21 mouse cellular contexts compared by ENCODE assay signal in genomic region chr1:156959004-156959403, GRCm38 (mm10). TPM values are rescaled to one million over a fixed set of nuclear protein-coding genes. Genes with fewer than 3 reads are reported as not detected.
A peak's percentile ranks its signal among the peaks of the same experiment; 100 is the strongest.
DNase-seq lines count a peak whose midpoint lies in the region; ATAC-seq lines count a peak whose summit lies in the region.
"Had no signal": no experiment of that assay in that cellular context is flagged by ENCODE, and none has a peak within 500 bp of the region (broad histone marks: within the 10 kb centered on the region; RNA-seq: fewer than 3 reads in every experiment).

No protein-coding gene starts in this region.

- peak overlapping the region; percentile 11; the same call in 1 of the 2 replicates for H3K4me2 ChIP-seq in heart, embryonic 11.5 days
- 0 out of 2 replicates have a peak overlapping the region, but pooled peaks have one; percentile 3 for H3K4me2 ChIP-seq in heart, embryonic 15.5 days
- no peak overlapping the region for H3K4me2 ChIP-seq in midbrain, embryonic 13.5 days (replicated peaks)
- H3K4me2 ChIP-seq: forebrain, embryonic 13.5 days; hindbrain, embryonic 12.5 days; kidney, embryonic 15.5 days had no signal

- H3K9ac ChIP-seq in heart, embryonic 11.5 days (ENCODE audit: low read depth, low read length): no peak overlapping the region
- H3K9ac ChIP-seq in heart, embryonic 15.5 days: no peak overlapping the region
- no peak overlapping the region for H3K9ac ChIP-seq in midbrain, embryonic 13.5 days (replicated peaks)
- H3K9ac ChIP-seq: forebrain, embryonic 13.5 days; forebrain, postnatal 0 days; hindbrain, embryonic 12.5 days; kidney, embryonic 15.5 days had no signal

- no peaks in the 10 kb centered on the region for H3K36me3 ChIP-seq in heart, embryonic 11.5 days (ENCODE audit: control insufficient read depth, insufficient read depth, low read length)
- no peaks in the 10 kb centered on the region for H3K36me3 ChIP-seq in heart, embryonic 15.5 days
- no peaks in the 10 kb centered on the region for H3K36me3 ChIP-seq in midbrain, embryonic 13.5 days
- H3K36me3 ChIP-seq: embryonic facial prominence, embryonic 10.5 days; hindbrain, embryonic 12.5 days; kidney, embryonic 15.5 days had no signal

- 0 out of 2 replicates have a peak overlapping the region, but pooled peaks have one; percentile 30 for H3K27ac ChIP-seq in heart, embryonic 11.5 days (ENCODE audit: low read depth, low read length)
- peak overlapping the region; percentile 66 for H3K27ac ChIP-seq in heart, embryonic 15.5 days
- no peak overlapping the region for H3K27ac ChIP-seq in midbrain, embryonic 13.5 days
- H3K27ac ChIP-seq: embryonic facial prominence, embryonic 10.5 days; forebrain, embryonic 13.5 days; gastrocnemius, adult 2 months; hindbrain, embryonic 12.5 days; kidney, embryonic 15.5 days had no signal

- ATAC-seq in heart, embryonic 11.5 days (replicated peaks; ENCODE audit: insufficient number of reproducible peaks, low FRiP score, low TSS enrichment): no peak
- ATAC-seq in heart, embryonic 15.5 days (replicated peaks; ENCODE audit: insufficient number of reproducible peaks, insufficient read depth, low FRiP score, low read depth): no peak
- no peak for ATAC-seq in midbrain, embryonic 13.5 days
- ATAC-seq: forebrain, embryonic 13.5 days; forebrain, postnatal 0 days; hindbrain, embryonic 16.5 days; inflammation-experienced regulatory T-cells, adult 6 months had no signal

- no peak overlapping the region for H3K4me3 ChIP-seq in heart, embryonic 11.5 days (ENCODE audit: low read depth, low read length)
- no peak overlapping the region for H3K4me3 ChIP-seq in heart, embryonic 15.5 days
- no peak overlapping the region for H3K4me3 ChIP-seq in midbrain, embryonic 13.5 days (replicated peaks)
- H3K4me3 ChIP-seq: embryonic facial prominence, embryonic 10.5 days; forebrain, embryonic 13.5 days; gastrocnemius, adult 2 months; hindbrain, embryonic 12.5 days; kidney, embryonic 15.5 days had no signal

- 19% methylated on average over 5 of the region's 5 CpGs for WGBS in heart, embryonic 11.5 days (ENCODE audit: insufficient replicate concordance)
- 16% methylated on average over 5 of the region's 5 CpGs for WGBS in heart, embryonic 15.5 days
- WGBS in midbrain, embryonic 13.5 days: 87% methylated on average over 5 of the region's 5 CpGs

- H3K4me1 ChIP-seq in heart, embryonic 11.5 days (ENCODE audit: control insufficient read depth, insufficient read depth, low read length): peaks cover 15% of the 10 kb centered on the region
- H3K4me1 ChIP-seq in heart, embryonic 15.5 days (replicated peaks): peaks cover 23% of the 10 kb centered on the region
- peaks cover 3% of the 10 kb centered on the region; the same call in 1 of the 2 replicates for H3K4me1 ChIP-seq in midbrain, embryonic 13.5 days (replicated peaks)

- intact Hi-C loops in heart, postnatal 36 days (cut with DNase I): no loop called here

- H3K27me3 ChIP-seq in heart, embryonic 11.5 days (ENCODE audit: control insufficient read depth, insufficient read depth, low read length): no peaks in the 10 kb centered on the region
- H3K27me3 ChIP-seq in heart, embryonic 15.5 days: no peaks in the 10 kb centered on the region
- H3K27me3 ChIP-seq in midbrain, embryonic 13.5 days: no peaks in the 10 kb centered on the region
- H3K27me3 ChIP-seq: forebrain, embryonic 13.5 days; kidney, embryonic 15.5 days had no signal

- no peak for DNase-seq in heart, postnatal 36 days
- DNase-seq in heart, postnatal 4 days: no peak
- DNase-seq in testis, postnatal 10 days (ENCODE audit: low spot score): peak; percentile 31
- no peak for DNase-seq in testis, postnatal 14 days (ENCODE audit: low spot score)
- DNase-seq: adrenal gland, adult 8-10 months; adrenal gland, postnatal 36 days; cerebellum, adult 2 months; cerebellum, postnatal 10 days; forebrain, postnatal 0 days; gastrocnemius, adult 2 months; gastrocnemius, postnatal 25 days; kidney, adult 2 months had no signal

- H3K9me3 ChIP-seq in heart, embryonic 11.5 days (replicated peaks; ENCODE audit: control insufficient read depth, low read length): no peaks in the 10 kb centered on the region
- no peaks in the 10 kb centered on the region for H3K9me3 ChIP-seq in heart, embryonic 15.5 days (replicated peaks)
- no peaks in the 10 kb centered on the region for H3K9me3 ChIP-seq in midbrain, embryonic 13.5 days
- H3K9me3 ChIP-seq: embryonic facial prominence, embryonic 10.5 days; forebrain, embryonic 13.5 days; hindbrain, embryonic 12.5 days; kidney, embryonic 15.5 days had no signal

RNA-seq across cellular contexts. Expression of gene Ralgps2, which starts 19.6 kb away (rescaled TPM):
- polyA plus RNA-seq in heart, embryonic 11.5 days (2014; fragmentation: Nextera tagmentation; extraction: Ambion mirVana): 42.6 and 44.1 TPM in 2 replicates
- 10 to 100 TPM; 10.4 to 12.0 TPM for total RNA-seq in heart, postnatal 36 days (2021)
- 52.4 and 54.1 TPM in 2 replicates for polyA plus RNA-seq in heart, embryonic 15.5 days (2015; fragmentation: Nextera tagmentation; extraction: Ambion mirVana)
- 10 to 100 TPM; 32.3 to 39.3 TPM for total RNA-seq in heart, postnatal 4 days (2021)
- 132 and 143 TPM in 2 replicates for polyA plus RNA-seq in midbrain, embryonic 13.5 days (2015; fragmentation: Nextera tagmentation; extraction: Ambion mirVana)
